Mouse (Mus musculus) central nervous system, embryonic 18 days (tissue): ENCODE data around the gene Ss18l2. TPM values are rescaled to one million over a fixed set of nuclear protein-coding genes. Genes with fewer than 3 reads are reported as not detected.

Source experiments
- polyA plus RNA-seq: library from polyadenylated mRNA; depleted of rRNA; stranded (reverse); fragments of >200 nt; gene quantifications from 2 replicates; pipeline ENCODE4 v1.2.3, GENCODE M21; 2012; rRNA removed

The Ss18l2 gene
- 99.7 and 107 TPM in 2 replicates for polyA plus RNA-seq

DNA sequence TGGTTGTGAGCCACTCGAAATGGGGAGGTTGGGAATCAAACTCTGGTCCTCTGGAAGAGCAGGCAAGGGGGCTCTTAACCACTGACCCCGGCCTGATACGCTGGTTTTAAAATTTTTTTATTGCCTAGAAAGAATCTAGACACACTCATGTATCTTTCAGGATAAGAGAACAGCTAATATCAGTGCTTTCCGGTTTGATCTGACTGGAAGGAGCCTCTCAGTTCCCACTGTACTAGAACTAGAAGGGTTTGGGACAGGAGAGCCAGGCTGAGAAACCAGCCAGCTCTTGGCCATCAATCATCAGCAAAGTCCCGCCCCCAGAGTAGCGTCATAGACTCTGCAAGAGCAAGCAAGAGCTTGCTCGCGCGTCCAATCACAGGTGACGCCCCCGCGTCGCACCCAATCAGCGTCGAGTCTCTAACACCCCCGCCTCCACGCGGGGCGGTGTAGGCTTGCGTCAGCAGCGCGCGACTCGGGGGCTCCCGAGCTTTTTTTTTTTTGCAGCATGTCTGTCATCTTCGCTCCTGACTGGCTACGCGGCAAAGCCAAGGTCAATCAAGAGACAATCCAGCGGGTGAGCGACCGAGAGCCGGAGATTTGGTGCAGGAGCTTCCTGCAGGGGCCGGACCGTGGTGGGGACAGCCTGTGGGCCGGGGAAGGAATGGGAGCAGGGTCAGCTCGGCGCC lies at the start of gene Ss18l2:
Gene Ss18l2 (plus strand): TSS at position 432 of the 686 bp plus-strand sequence.

DNA sequence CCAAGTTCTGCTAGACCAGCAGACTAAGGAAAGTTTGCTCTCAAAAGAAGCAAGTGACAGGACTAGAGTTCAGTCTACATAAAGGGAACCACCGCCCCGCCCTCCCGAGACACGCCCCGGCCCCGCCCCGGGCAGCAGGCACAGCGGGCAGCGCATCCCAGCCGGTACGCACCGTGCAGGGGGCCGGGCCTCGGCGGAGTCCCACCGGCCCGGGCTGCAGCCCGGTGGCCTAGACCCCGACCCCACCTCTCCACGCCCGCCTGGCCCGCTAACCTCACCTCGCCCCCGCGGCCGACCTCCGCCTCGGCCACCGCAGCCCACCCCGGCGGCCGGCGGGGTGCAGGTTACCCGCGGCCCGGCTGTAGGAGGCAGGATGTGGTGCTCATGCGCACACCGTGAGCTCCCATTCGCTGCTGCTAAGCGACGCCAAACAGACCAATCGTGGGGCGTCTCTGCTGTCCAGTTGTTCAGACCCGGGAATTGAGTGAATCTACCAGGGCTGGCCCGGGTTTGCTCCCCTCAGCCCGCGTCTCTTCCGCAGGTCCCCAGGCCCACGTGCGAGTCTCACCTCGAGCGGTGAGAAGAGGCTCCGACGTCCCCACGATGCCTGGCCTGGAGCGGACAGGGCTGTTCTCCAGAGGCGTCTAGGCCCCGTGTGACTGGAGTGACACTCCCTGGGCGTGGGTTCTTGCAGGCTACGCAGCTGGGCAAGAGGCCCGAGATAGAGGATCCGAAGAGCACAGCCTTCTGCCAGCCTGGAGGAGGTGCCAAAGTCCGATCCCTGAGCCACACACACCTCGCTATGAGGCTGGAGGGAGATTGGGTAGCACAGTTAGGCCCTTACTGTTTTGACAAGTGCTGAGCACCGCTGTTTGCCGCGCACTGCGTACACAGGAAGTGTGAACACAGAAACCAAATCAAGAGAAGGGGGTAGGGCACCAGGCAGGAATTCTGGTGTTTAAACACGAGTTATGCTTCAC lies 5.2 kb upstream of the Ss18l2 start, which contains the start of gene Sec22c:
Gene Sec22c (minus strand): TSS at position 845 of the 980 bp plus-strand sequence.

GRCm38 (mm10) chr9:121718792-121719318 lies 8.7 kb downstream of the Ss18l2 start, which contains the start of gene Nktr:
Nktr (plus strand) TSS chr9:121719169.

DNA sequence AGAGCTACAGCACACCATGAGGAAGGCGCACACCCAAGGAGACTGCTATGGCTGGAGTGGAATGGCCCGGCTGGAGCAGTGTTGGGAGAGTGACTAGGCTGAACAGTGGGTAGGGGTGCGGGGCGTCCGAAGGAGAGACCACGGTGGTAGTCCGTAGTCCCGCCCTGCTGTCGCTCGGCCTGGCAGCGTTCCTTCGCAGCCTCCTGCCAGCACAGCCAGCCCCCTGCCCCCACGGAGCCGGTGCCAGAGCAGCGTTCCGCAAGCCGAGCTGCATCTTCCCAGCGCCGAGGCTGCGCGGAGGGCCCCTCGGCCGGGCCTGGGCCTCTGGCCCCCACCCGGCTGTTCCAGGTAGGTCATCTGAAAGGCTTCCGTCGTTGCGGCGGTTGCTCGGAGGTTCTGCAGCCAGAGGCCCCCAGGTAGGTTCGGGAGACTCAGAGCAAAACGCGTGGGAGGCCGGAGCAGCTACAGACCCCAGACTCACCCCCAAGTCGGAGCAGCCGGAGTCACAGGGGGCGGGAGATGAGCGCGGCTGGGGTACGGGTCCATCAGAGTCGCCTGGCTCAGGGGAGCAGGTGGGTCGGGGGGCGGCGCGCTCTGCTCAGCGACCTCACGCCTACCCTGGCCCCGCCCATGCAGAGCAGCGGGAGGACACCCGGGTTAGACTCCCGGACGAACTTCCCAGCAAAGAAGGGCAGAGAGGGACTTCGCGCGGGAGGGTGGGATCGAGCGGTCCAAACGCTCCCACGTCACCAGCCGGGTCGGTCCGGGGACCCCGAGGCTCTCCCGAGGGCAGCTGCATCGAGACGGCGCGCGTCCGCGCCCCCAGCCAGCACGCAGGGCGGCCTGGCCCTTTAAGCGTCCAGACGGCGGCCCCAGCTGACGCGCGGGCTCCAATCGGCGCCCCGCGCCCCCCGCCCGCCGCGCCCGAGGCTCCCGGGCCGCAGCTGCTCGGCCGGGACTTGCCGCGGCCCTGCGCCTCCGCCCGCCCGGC lies 49.3 kb downstream of the Ss18l2 start, which contains the start of gene Zfp651:
Gene Zfp651 (plus strand): TSS at position 240 of the 991 bp plus-strand sequence.

Other genes starting within 250 kb of the Ss18l2 start
- gene Cck, start 214.6 kb upstream of the Ss18l2 start, polyA plus RNA-seq: 114 and 127 TPM in 2 replicates
- 0.08 and 0.14 TPM in 2 replicates for gene Lyzl4, start 68.2 kb upstream of the Ss18l2 start, polyA plus RNA-seq
- gene Vipr1, start 67.6 kb upstream of the Ss18l2 start, polyA plus RNA-seq: 0.51 and 0.56 TPM in 2 replicates
- gene Sec22c, start 4.8 kb upstream of the Ss18l2 start, polyA plus RNA-seq: 23.0 and 24.0 TPM in 2 replicates
- gene Nktr, start 8.8 kb downstream of the Ss18l2 start, polyA plus RNA-seq: 176 and 180 TPM in 2 replicates
- gene Zfp651, start 49.0 kb downstream of the Ss18l2 start, polyA plus RNA-seq: 54.6 and 55.1 TPM in 2 replicates
- gene Klhl40, start 67.3 kb downstream of the Ss18l2 start, polyA plus RNA-seq: 1.00 and 1.9 TPM in 2 replicates
- 0.65 and 1.3 TPM in 2 replicates for gene Hhatl, start 82.2 kb downstream of the Ss18l2 start, polyA plus RNA-seq
- 3.4 and 4.3 TPM in 2 replicates for gene Ccdc13, start 129.1 kb downstream of the Ss18l2 start, polyA plus RNA-seq
- 62.5 and 76.6 TPM in 2 replicates for gene Higd1a, start 148.0 kb downstream of the Ss18l2 start, polyA plus RNA-seq
- 2.9 and 3.2 TPM in 2 replicates for gene Ackr2, start 188.0 kb downstream of the Ss18l2 start, polyA plus RNA-seq
- gene Cyp8b1, start 206.0 kb downstream of the Ss18l2 start, polyA plus RNA-seq: not detected in 2 replicates
- 2.3 and 2.7 TPM in 2 replicates for gene Fam198a, start 240.7 kb downstream of the Ss18l2 start, polyA plus RNA-seq